Mouse (Mus musculus) testis, postnatal 14 days (tissue): ENCODE results near the gene St14.

Experiments
- DNase-seq: peaks from one replicate; pipeline ENCODE4 v3.0.0; 2021; ENCODE audit warnings: low spot score

St14 gene

GRCm38 (mm10) chr9:31122464-31123030 is 9.1 kb downstream of the St14 start:
- DNase-seq = no peak

- no peak for DNase-seq
Observed at GRCm38 (mm10) chr9:31120533-31120915, 11.1 kb downstream of the St14 start.

GRCm38 (mm10) chr9:31119882-31120532 is 11.6 kb downstream of the St14 start:
- DNase-seq = no peak

- no peak for DNase-seq
Observed at GRCm38 (mm10) chr9:31119405-31119804, 12.2 kb downstream of the St14 start.

- no peak for DNase-seq
Observed at GRCm38 (mm10) chr9:31118520-31119298, 12.9 kb downstream of the St14 start.

- no peak for DNase-seq
Observed at GRCm38 (mm10) chr9:31117488-31117887, 14.2 kb downstream of the St14 start.

GRCm38 (mm10) chr9:31117088-31117487 is 14.6 kb downstream of the St14 start:
- no peak for DNase-seq

- no peak for DNase-seq
Observed at GRCm38 (mm10) chr9:31115586-31115985, 16.1 kb downstream of the St14 start.

GRCm38 (mm10) chr9:31108464-31108863 is 23.2 kb downstream of the St14 start:
- no peak for DNase-seq

- DNase-seq = no peak
Observed at GRCm38 (mm10) chr9:31098118-31098517, 33.5 kb downstream of the St14 start.

GRCm38 (mm10) chr9:31097088-31098082 is 34.3 kb downstream of the St14 start:
- no peak for DNase-seq

GRCm38 (mm10) chr9:31092833-31093195 is 38.8 kb downstream of the St14 start:
- no peak for DNase-seq

- no peak for DNase-seq
Observed at GRCm38 (mm10) chr9:31092111-31092832, 39.4 kb downstream of the St14 start.

- no peak for DNase-seq
Observed at GRCm38 (mm10) chr9:31091162-31091581, 40.5 kb downstream of the St14 start.

GRCm38 (mm10) chr9:31090081-31091023 is 41.3 kb downstream of the St14 start:
- DNase-seq = no peak

GRCm38 (mm10) chr9:31089541-31089940 is 42.1 kb downstream of the St14 start:
- DNase-seq = no peak

- no peak for DNase-seq
Observed at GRCm38 (mm10) chr9:31088883-31089282, 42.8 kb downstream of the St14 start.

GRCm38 (mm10) chr9:31088116-31088515 is 43.5 kb downstream of the St14 start:
- no peak for DNase-seq

GRCm38 (mm10) chr9:31087466-31087865 is 44.2 kb downstream of the St14 start:
- no peak for DNase-seq

- no peak for DNase-seq
Observed at GRCm38 (mm10) chr9:31086754-31087145, 44.9 kb downstream of the St14 start.
